Mouse (Mus musculus): ENCODE results near the gene Maml2. TPM values are rescaled to one million over a fixed set of nuclear protein-coding genes. Genes with fewer than 3 reads are reported as not detected.

Maml2 gene
- polyA plus RNA-seq (2012; rRNA removed), result 11.2 and 14.3 TPM in 2 replicates

GRCm38 (mm10) chr9:13297668-13298512 is at the start of gene Maml2:
Maml2 (plus strand) TSS chr9:13297957.

GRCm38 (mm10) chr9:13446703-13447285 is 149.0 kb downstream of the Maml2 start, which contains the start of gene Gm17571:
Gm17571 (minus strand) TSS chr9:13446753.

GRCm38 (mm10) chr9:13748404-13748797 is 450.6 kb downstream of the Maml2 start, which contains the start of gene Mtmr2:
Mtmr2 (plus strand) TSS chr9:13748410.

Other genes starting within 250 kb of the Maml2 start
- gene Jrkl, start 52.1 kb upstream of the Maml2 start, polyA plus RNA-seq (2012; rRNA removed), result 0.03 and 0.20 TPM in 2 replicates
- 3.5 and 4.5 TPM in 2 replicates for gene Ccdc82, start 51.0 kb upstream of the Maml2 start, polyA plus RNA-seq (2012; rRNA removed)
- not detected in 2 replicates for gene Gm17571, start 148.8 kb downstream of the Maml2 start, polyA plus RNA-seq (2012; rRNA removed)

All from ovary, adult 2 months (tissue).